Mouse (Mus musculus) MEL (cell line): ENCODE results near the gene Men1. TPM values are rescaled to one million over a fixed set of nuclear protein-coding genes. Genes with fewer than 3 reads are reported as not detected.

Experiments
- DNase-seq: peaks from one replicate; pipeline ENCODE4 v3.0.0; 2011; ENCODE audit warnings: low read depth, low spot score
- H3K27ac ChIP-seq: 2 replicates; pipeline ENCODE4 v1.5.1; 2012; ENCODE audit warnings: low read depth, mild to moderate bottlenecking, control low read depth, low read length, moderate library complexity; ENCODE audit not compliant: control insufficient read depth
- H3K27me3 ChIP-seq, 2 experiments: fragments of 150-350 bp in 1 of 2; sonication (generic) in 1 of 2; 2 replicates each; pipeline ENCODE4 v1.6.1; 2012; ENCODE audit warnings: low read length in 2 of 2, mild to moderate bottlenecking in 2 of 2, improper control_type of control experiment in 1 of 2, moderate library complexity in 1 of 2; ENCODE audit not compliant: insufficient read depth in 2 of 2, control insufficient read depth in 1 of 2
- H3K36me3 ChIP-seq, 2 experiments: 2 replicates each; pipeline ENCODE4 v1.6.1; 2012 to 2014; ENCODE audit warnings: low read length in 2 of 2, improper control_type of control experiment in 1 of 2, inconsistent platforms in 1 of 2, mild to moderate bottlenecking in 1 of 2; ENCODE audit not compliant: insufficient read depth in 2 of 2, control insufficient read depth in 1 of 2
- H3K4me1 ChIP-seq, 2 experiments: fragments of 150-350 bp in 1 of 2; sonication (generic) in 1 of 2; 2 replicates each; pipeline ENCODE4 v1.6.1; 2012; ENCODE audit warnings: low read length in 2 of 2, improper control_type of control experiment in 1 of 2, mild to moderate bottlenecking in 1 of 2; ENCODE audit not compliant: insufficient read depth in 2 of 2, control insufficient read depth in 1 of 2
- H3K4me3 ChIP-seq, 2 experiments: fragments of 150-350 bp in 1 of 2; sonication (generic) in 1 of 2; 2 replicates each; pipeline ENCODE4 v1.5.1; 2012; ENCODE audit warnings: low read depth in 2 of 2, low read length in 2 of 2, mild to moderate bottlenecking in 2 of 2, moderate library complexity in 2 of 2, control low read depth in 1 of 2, improper control_type of control experiment in 1 of 2; ENCODE audit not compliant: control insufficient read depth in 1 of 2, insufficient read depth in 1 of 2
- H3K79me2 ChIP-seq: 2 replicates; pipeline ENCODE4 v1.6.1; 2012; ENCODE audit warnings: mild to moderate bottlenecking, low read length, moderate library complexity; ENCODE audit not compliant: control insufficient read depth, poor library complexity, insufficient read depth
- H3K9ac ChIP-seq: 2 replicates; pipeline ENCODE4 v1.6.1; 2012; ENCODE audit warnings: low read depth, mild to moderate bottlenecking, control low read depth, low read length, moderate library complexity; ENCODE audit not compliant: control insufficient read depth, poor library complexity, severe bottlenecking
- H3K9me3 ChIP-seq: fragments of 150-350 bp; sonication (generic); replicated peaks from 2 replicates; pipeline ENCODE4 v1.6.1; 2012; ENCODE audit warnings: mild to moderate bottlenecking, low read length, improper control_type of control experiment, moderate library complexity; ENCODE audit not compliant: insufficient read depth
- BHLHE40 ChIP-seq: IDR thresholded peaks from 2 replicates; pipeline ENCODE4 v1.6.1; 2012; ENCODE audit warnings: low read depth, mild to moderate bottlenecking, inconsistent platforms, low read length, improper control_type of control experiment, borderline replicate concordance
- CHD1 ChIP-seq: IDR thresholded peaks from 2 replicates; pipeline ENCODE4 v1.6.1; 2012; ENCODE audit warnings: low read depth, mild to moderate bottlenecking, inconsistent platforms, low read length, improper control_type of control experiment
- CHD2 ChIP-seq: IDR thresholded peaks from 2 replicates; pipeline ENCODE4 v1.6.1; 2011; ENCODE audit warnings: low read length, improper control_type of control experiment
- CTCF ChIP-seq, 3 experiments: IDR thresholded peaks in 2 of 3; conservative IDR thresholded peaks in 1 of 3; 2 replicates each; pipeline ENCODE4 v1.5.1; 2011 to 2012; ENCODE audit warnings: low read length in 3 of 3, low read depth in 2 of 3, mild to moderate bottlenecking in 2 of 3, improper control_type of control experiment in 1 of 3, inconsistent platforms in 1 of 3, mixed read lengths in 1 of 3, moderate library complexity in 1 of 3; ENCODE audit not compliant: control insufficient read depth in 1 of 3, insufficient read depth in 1 of 3, poor library complexity in 1 of 3, severe bottlenecking in 1 of 3
- E2F4 ChIP-seq: IDR thresholded peaks from 2 replicates; pipeline ENCODE4 v1.6.1; 2011; ENCODE audit warnings: low read depth, low read length, improper control_type of control experiment, borderline replicate concordance
- ELF1 ChIP-seq: IDR thresholded peaks from 2 replicates; pipeline ENCODE4 v1.6.1; 2014; ENCODE audit warnings: low read depth, mild to moderate bottlenecking, inconsistent platforms, low read length, improper control_type of control experiment, moderate library complexity
- ETS1 ChIP-seq: IDR thresholded peaks from 2 replicates; pipeline ENCODE4 v1.6.1; 2012; ENCODE audit warnings: low read depth, mild to moderate bottlenecking, inconsistent platforms, low read length, improper control_type of control experiment, moderate library complexity
- GABPA ChIP-seq: IDR thresholded peaks from 2 replicates; pipeline ENCODE4 v1.6.1; 2012; ENCODE audit warnings: low read depth, mild to moderate bottlenecking, inconsistent platforms, low read length, improper control_type of control experiment, moderate library complexity
- GATA1 ChIP-seq: IDR thresholded peaks from 2 replicates; pipeline ENCODE4 v1.6.1; 2011; ENCODE audit warnings: low read depth, low read length, improper control_type of control experiment
- HCFC1 ChIP-seq: IDR thresholded peaks from 2 replicates; pipeline ENCODE4 v1.6.1; 2012; ENCODE audit warnings: low read depth, mild to moderate bottlenecking, inconsistent platforms, low read length, improper control_type of control experiment, moderate library complexity
- JUND ChIP-seq: IDR thresholded peaks from 2 replicates; pipeline ENCODE4 v1.6.1; 2011; ENCODE audit warnings: low read depth, mild to moderate bottlenecking, improper control_type of control experiment, low read length
- KAT2A ChIP-seq: conservative IDR thresholded peaks from 2 replicates; pipeline ENCODE4 v1.6.1; 2012; ENCODE audit warnings: low read depth, low read length, improper control_type of control experiment, inconsistent platforms
- MAX ChIP-seq: IDR thresholded peaks from 2 replicates; pipeline ENCODE4 v1.6.1; 2011; ENCODE audit warnings: low read length, improper control_type of control experiment
- MEF2A ChIP-seq: IDR thresholded peaks from 2 replicates; pipeline ENCODE4 v1.6.1; 2014; ENCODE audit warnings: low read depth, mild to moderate bottlenecking, inconsistent platforms, low read length, improper control_type of control experiment; ENCODE audit not compliant: poor library complexity, insufficient replicate concordance, severe bottlenecking; ENCODE audit errors: extremely low read depth
- MXI1 ChIP-seq: IDR thresholded peaks from 2 replicates; pipeline ENCODE4 v1.6.1; 2011; ENCODE audit warnings: mild to moderate bottlenecking, low read depth, low read length, improper control_type of control experiment
- MYB ChIP-seq: IDR thresholded peaks from 2 replicates; pipeline ENCODE4 v1.6.1; 2011; ENCODE audit warnings: mild to moderate bottlenecking, low read depth, low read length, improper control_type of control experiment
- MYC ChIP-seq: IDR thresholded peaks from 2 replicates; pipeline ENCODE4 v1.6.1; 2011; ENCODE audit warnings: low read depth, mild to moderate bottlenecking, low read length, improper control_type of control experiment, moderate library complexity
- NELFE ChIP-seq: IDR thresholded peaks from 2 replicates; pipeline ENCODE4 v1.6.1; 2011; ENCODE audit warnings: low read depth, low read length, improper control_type of control experiment
- NRF1 ChIP-seq: IDR thresholded peaks from 2 replicates; pipeline ENCODE4 v1.6.1; 2014; ENCODE audit warnings: low read depth, mild to moderate bottlenecking, inconsistent platforms, low read length, improper control_type of control experiment, moderate library complexity; ENCODE audit not compliant: poor library complexity, insufficient read depth, severe bottlenecking
- POLR2A ChIP-seq, 2 experiments: IDR thresholded peaks; 2 replicates each; pipeline ENCODE4 v1.6.1; 2011 to 2012; ENCODE audit warnings: low read length in 2 of 2, mild to moderate bottlenecking in 2 of 2, control low read depth in 1 of 2, improper control_type of control experiment in 1 of 2, low read depth in 1 of 2, moderate library complexity in 1 of 2; ENCODE audit not compliant: control insufficient read depth in 1 of 2, insufficient read depth in 1 of 2, poor library complexity in 1 of 2
- POLR2AphosphoS2 ChIP-seq: IDR thresholded peaks from 2 replicates; pipeline ENCODE4 v1.6.1; 2011; ENCODE audit warnings: low read length, improper control_type of control experiment
- POLR2AphosphoS5 ChIP-seq: IDR thresholded peaks from 2 replicates; pipeline ENCODE4 v1.6.1; 2012; ENCODE audit warnings: low read depth, borderline replicate concordance, mild to moderate bottlenecking, inconsistent platforms, low read length, moderate library complexity, mixed read lengths
- RAD21 ChIP-seq: IDR thresholded peaks from 2 replicates; pipeline ENCODE4 v1.6.1; 2011; ENCODE audit warnings: mild to moderate bottlenecking, low read depth, low read length, improper control_type of control experiment
- SIN3A ChIP-seq: IDR thresholded peaks from 2 replicates; pipeline ENCODE4 v1.6.1; 2012; ENCODE audit warnings: low read length, improper control_type of control experiment, inconsistent platforms
- SMC3 ChIP-seq: IDR thresholded peaks from 2 replicates; pipeline ENCODE4 v1.6.1; 2011; ENCODE audit warnings: low read depth, low read length, improper control_type of control experiment
- TAL1 ChIP-seq: IDR thresholded peaks from 2 replicates; pipeline ENCODE4 v1.6.1; 2012; ENCODE audit warnings: mild to moderate bottlenecking, inconsistent platforms, low read length, moderate library complexity, mixed read lengths
- TBP ChIP-seq: IDR thresholded peaks from 2 replicates; pipeline ENCODE4 v1.8.0; 2011; ENCODE audit warnings: low read depth, low read length, improper control_type of control experiment
- TCF12 ChIP-seq: IDR thresholded peaks from 2 replicates; pipeline ENCODE4 v1.6.1; 2014; ENCODE audit warnings: low read depth, mild to moderate bottlenecking, inconsistent platforms, low read length, improper control_type of control experiment, moderate library complexity
- UBTF ChIP-seq: IDR thresholded peaks from 2 replicates; pipeline ENCODE4 v1.6.1; 2012; ENCODE audit warnings: low read depth, mild to moderate bottlenecking, inconsistent platforms, low read length, improper control_type of control experiment, moderate library complexity, borderline replicate concordance; ENCODE audit not compliant: insufficient read depth
- USF1 ChIP-seq: IDR thresholded peaks from 2 replicates; pipeline ENCODE4 v1.6.1; 2014; ENCODE audit warnings: low read depth, mild to moderate bottlenecking, inconsistent platforms, low read length, improper control_type of control experiment, moderate library complexity
- USF2 ChIP-seq, 2 experiments: IDR thresholded peaks; 2 replicates each; pipeline ENCODE4 v1.6.1; 2011 to 2012; ENCODE audit warnings: improper control_type of control experiment in 2 of 2, low read length in 2 of 2, borderline replicate concordance in 1 of 2, inconsistent platforms in 1 of 2, low read depth in 1 of 2, mild to moderate bottlenecking in 1 of 2; ENCODE audit not compliant: insufficient read depth in 1 of 2
- ZC3H11A ChIP-seq: IDR thresholded peaks from 2 replicates; pipeline ENCODE4 v1.6.1; 2012; ENCODE audit warnings: low read depth, mild to moderate bottlenecking, inconsistent platforms, low read length, improper control_type of control experiment
- ZKSCAN1 ChIP-seq: IDR thresholded peaks from 2 replicates; pipeline ENCODE4 v1.6.1; 2012; ENCODE audit warnings: low read depth, mild to moderate bottlenecking, inconsistent platforms, low read length, improper control_type of control experiment, moderate library complexity
- ZMIZ1 ChIP-seq: IDR thresholded peaks from 2 replicates; pipeline ENCODE4 v1.6.1; 2012; ENCODE audit warnings: low read depth, mild to moderate bottlenecking, inconsistent platforms, low read length, improper control_type of control experiment, moderate library complexity
- ZNF384 ChIP-seq: IDR thresholded peaks from 2 replicates; pipeline ENCODE4 v1.6.1; 2012; ENCODE audit warnings: low read depth, mild to moderate bottlenecking, inconsistent platforms, low read length, improper control_type of control experiment
- polyA plus RNA-seq, 2 experiments: library from polyadenylated mRNA; stranded (reverse) in 1 of 2; unstranded in 1 of 2; fragments of >175 nt in 1 of 2; fragments of >200 nt in 1 of 2; gene quantifications; 2 replicates each; pipeline versions ENCODE4 v1.2.1 to v1.2.4; 2012; ENCODE audit warnings: low replicate concordance in 2 of 2, low read depth in 1 of 2; ENCODE audit not compliant: insufficient read length in 2 of 2, insufficient read depth in 1 of 2, missing spikeins in 1 of 2
- total RNA-seq: library from RNA; depleted of rRNA; stranded (reverse); fragments of 300-350 nt; gene quantifications from 2 replicates; pipeline ENCODE4 v1.2.3, GENCODE M21; 2012

The Men1 gene
- total and polyA plus RNA-seq, 3 experiments: 39.4 to 132 TPM; not detected in 1

DNA sequence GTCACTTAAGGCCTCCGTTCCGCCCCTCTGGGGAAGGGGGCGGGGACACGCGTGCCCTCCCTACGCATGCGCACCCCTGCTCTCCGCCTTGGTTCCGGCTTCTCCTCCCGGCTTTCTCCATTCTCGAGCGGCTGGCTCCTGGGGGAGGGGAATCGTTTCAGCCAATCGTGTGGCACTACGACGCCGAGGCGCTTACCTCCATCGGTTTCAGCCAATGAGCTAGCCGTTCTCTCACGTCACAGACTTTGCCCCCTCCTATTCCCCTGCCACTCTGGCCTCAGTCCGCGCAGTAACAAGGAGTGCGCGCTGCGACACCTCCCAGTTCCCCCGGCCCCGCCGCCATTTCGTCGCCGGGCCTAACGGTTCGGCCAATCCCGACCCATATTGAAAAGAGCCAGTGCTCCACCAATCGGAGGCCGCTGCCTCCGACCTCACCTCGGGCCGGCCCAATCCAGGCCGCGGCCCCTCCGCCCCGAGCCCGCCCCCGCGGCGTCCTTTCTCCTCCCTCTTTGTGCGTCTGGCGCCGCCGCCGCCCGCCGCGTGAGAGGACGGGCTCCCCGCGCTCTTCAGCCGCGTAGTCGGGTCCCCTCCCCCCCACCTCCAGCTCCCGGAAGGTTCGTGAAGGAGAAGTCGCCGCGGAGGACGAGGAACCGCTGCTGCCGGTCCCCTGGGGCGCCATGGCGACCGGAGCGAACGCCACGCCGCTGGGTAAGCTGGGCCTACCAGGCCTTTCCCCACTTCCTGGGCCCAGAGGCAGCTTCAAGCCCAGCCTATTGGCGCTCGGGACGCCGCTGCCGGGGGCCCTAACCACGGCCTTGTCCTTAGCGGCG is 28.8 kb downstream of the Men1 start, which contains the start of gene Sf1:
Gene Sf1, plus strand, starts transcription at position 280 of the 830 bp plus-strand sequence.
- Histone ChIP-seq H3K79me2 (peaks cover 36% of the 10 kb centered on the region), H3K4me1 (peaks cover 10 to 18% of the 10 kb centered on the region in 2 experiments), H3K4me3 (peak within 1 kb of the TSS; percentile 90 to 93), H3K9me3 (no peaks in the 10 kb centered on the region), H3K27ac (peak within 1 kb of the TSS; percentile 97), H3K27me3 (no peaks in the 10 kb centered on the region), H3K36me3 (peaks cover 31 to 45% of the 10 kb centered on the region in 2 experiments), H3K9ac (peak within 1 kb of the TSS; percentile 99)
- peak; percentile 100 for DNase-seq
- TF ChIP-seq TCF12: no peak
- no peak for TF ChIP-seq GABPA
- peak; percentile 66 for TF ChIP-seq MXI1
- TF ChIP-seq TAL1: no peak
- TF ChIP-seq RAD21: no peak
- peak; percentile 45; the same call in 1 of the 2 replicates for TF ChIP-seq ETS1
- TF ChIP-seq USF2 (IDR thresholded peaks at IDR 0.05; ENCODE audit: borderline replicate concordance in 1 of 2, insufficient read depth in 1 of 2, low read depth in 1 of 2, low read length in 2 of 2): no peak
- TF ChIP-seq MYB: 0 out of 2 replicates have a peak, but pooled peaks have one; percentile 39
- 0 out of 2 replicates have a peak, but pooled peaks have one; percentile 6 for TF ChIP-seq POLR2AphosphoS5
- TF ChIP-seq CHD2: peak; percentile 80
- TF ChIP-seq GATA1: no peak
- peak; percentile 73; the same call in 1 of the 2 replicates for TF ChIP-seq TBP
- TF ChIP-seq UBTF: peak; percentile 73; the same call in 1 of the 2 replicates
- peak; percentile 57; the same call in 1 of the 2 replicates for TF ChIP-seq KAT2A
- TF ChIP-seq ZC3H11A: no peak
- TF ChIP-seq USF1: peak; percentile 59; the same call in 1 of the 2 replicates
- TF ChIP-seq SIN3A: peak; percentile 12; the same call in 1 of the 2 replicates
- TF ChIP-seq ZKSCAN1: no peak
- TF ChIP-seq HCFC1: peak; percentile 83
- no peak for TF ChIP-seq BHLHE40
- no peak for TF ChIP-seq CTCF (IDR thresholded peaks at IDR 0.05 in 2 of 3, conservative IDR thresholded peaks at IDR 0.05 in 1 of 3; ENCODE audit: control insufficient read depth in 1 of 3, insufficient read depth in 1 of 3, low read depth in 2 of 3, low read length in 3 of 3, poor library complexity in 1 of 3, severe bottlenecking in 1 of 3)
- peak; percentile 92 for TF ChIP-seq POLR2A (IDR thresholded peaks at IDR 0.05; ENCODE audit: control insufficient read depth in 1 of 2, insufficient read depth in 1 of 2, low read depth in 1 of 2, low read length in 2 of 2, poor library complexity in 1 of 2)
- peak; percentile 67; the same call in 1 of the 2 replicates for TF ChIP-seq MAX
- TF ChIP-seq NELFE: peak; percentile 88
- no peak for TF ChIP-seq SMC3
- TF ChIP-seq MYC: peak; percentile 77; the same call in 1 of the 2 replicates
- no peak for TF ChIP-seq E2F4
- TF ChIP-seq ZMIZ1: peak; percentile 75
- peak; percentile 91 for TF ChIP-seq ELF1
- peak; percentile 96 for TF ChIP-seq POLR2AphosphoS2
- TF ChIP-seq CHD1: no peak
- no peak for TF ChIP-seq MEF2A
- no peak for TF ChIP-seq ZNF384
- no peak for TF ChIP-seq JUND
- TF ChIP-seq NRF1: peak; percentile 99
